Mouse (Mus musculus) gastrocnemius, postnatal 4 days (tissue): ENCODE data around the gene Nmt1. TPM values are rescaled to one million over a fixed set of nuclear protein-coding genes. Genes with fewer than 3 reads are reported as not detected.

Experiments
- DNase-seq, 2 experiments: peaks; one replicate each; pipeline ENCODE4 v3.0.0; 2021 to 2022; ENCODE audit warnings: low spot score in 2 of 2, mixed read lengths in 2 of 2
- microRNA-seq: library from miRNA; unstranded; fragments of <30 nt; microRNA quantifications from one replicate; pipeline ENCODE4 v1.2.0, GENCODE M21; 2021
- total RNA-seq, 2 experiments: library from RNA; stranded (reverse); gene quantifications; 2 replicates each; pipeline ENCODE4 v1.2.3; 2021

Nmt1 gene
- total RNA-seq, 2 experiments from 2014 or later, result 55.9 to 59.3 TPM

GRCm38 (mm10) chr11:103104469-103104868 is 76.5 kb downstream of the Nmt1 start:
- DNase-seq, result no peak

- no peak for DNase-seq
Measured at GRCm38 (mm10) chr11:103105180-103105725, 77.3 kb downstream of the Nmt1 start.

GRCm38 (mm10) chr11:103105810-103106209 is 77.8 kb downstream of the Nmt1 start:
- DNase-seq, result no peak

- DNase-seq, result no peak
Measured at GRCm38 (mm10) chr11:103106386-103106785, 78.4 kb downstream of the Nmt1 start.

- no peak for DNase-seq
Measured at GRCm38 (mm10) chr11:103111301-103111700, 83.3 kb downstream of the Nmt1 start.

GRCm38 (mm10) chr11:103111881-103112551 is 84.0 kb downstream of the Nmt1 start:
- DNase-seq, result peak; percentile 62 to 74

- no peak for DNase-seq
Measured at GRCm38 (mm10) chr11:103112552-103112912, 84.5 kb downstream of the Nmt1 start.

- no peak for DNase-seq
Measured at GRCm38 (mm10) chr11:103113005-103113404, 85.0 kb downstream of the Nmt1 start.

- no peak for DNase-seq
Measured at GRCm38 (mm10) chr11:103113771-103114170, 85.8 kb downstream of the Nmt1 start.

- DNase-seq, result no peak
Measured at GRCm38 (mm10) chr11:103114270-103114943, 86.4 kb downstream of the Nmt1 start.

- DNase-seq, result peak; percentile 53 to 77
Measured at GRCm38 (mm10) chr11:103115163-103116007, 87.4 kb downstream of the Nmt1 start.

- peak; percentile 98 to 99 for DNase-seq
Measured at GRCm38 (mm10) chr11:103116008-103116818, 88.2 kb downstream of the Nmt1 start, which contains the start of gene Hexim1. Hexim1 (plus strand) TSS chr11:103116231.

GRCm38 (mm10) chr11:103116959-103117590 is 89.1 kb downstream of the Nmt1 start:
- peak in 1 of 2 experiments; percentile 82 for DNase-seq

- peak in 1 of 2 experiments; percentile 61 for DNase-seq
Measured at GRCm38 (mm10) chr11:103117591-103118009, 89.6 kb downstream of the Nmt1 start.

Small RNAs within 50 kb of the gene (microRNA-seq; reads per million reads assigned to microRNA genes)
- gene Mir6931, result not detected

Other genes starting within 250 kb of the Nmt1 start
- gene Gjc1, start 208.5 kb upstream of the Nmt1 start, total RNA-seq, result 10 to 100 TPM; 39.4 to 41.0 TPM
- gene Higd1b, start 192.3 kb upstream of the Nmt1 start, total RNA-seq, result 1 to 10 TPM; 3.3 to 4.9 TPM
- gene Eftud2, start 147.2 kb upstream of the Nmt1 start, total RNA-seq, result 10 to 100 TPM; 66.4 to 69.7 TPM
- gene Ccdc103, start 147.0 kb upstream of the Nmt1 start, total RNA-seq, result not detected
- not detected for gene Fam187a, start 143.0 kb upstream of the Nmt1 start, total RNA-seq
- under 1 TPM in 1 of 2 experiments, not detected in 1; 0.26 TPM for gene Gfap, start 127.3 kb upstream of the Nmt1 start, total RNA-seq
- 10 to 100 TPM in 1 of 2 experiments, 1 to 10 TPM in 1; 9.5 to 10.5 TPM for gene Kif18b, start 103.1 kb upstream of the Nmt1 start, total RNA-seq
- gene C1ql1, start 81.5 kb upstream of the Nmt1 start, total RNA-seq, result 1 to 10 TPM; 1.3 to 1.5 TPM
- 10 to 100 TPM; 69.0 to 73.1 TPM for gene Dcakd, start 143 bp downstream of the Nmt1 start, total RNA-seq
- 10 to 100 TPM in 1 of 2 experiments, 1 to 10 TPM in 1; 9.3 to 12.4 TPM for gene Plcd3, start 73.5 kb downstream of the Nmt1 start, total RNA-seq
- gene Acbd4, start 73.5 kb downstream of the Nmt1 start, total RNA-seq, result 10 to 100 TPM; 45.0 to 53.0 TPM
- 10 to 100 TPM; 26.9 to 29.6 TPM for gene Hexim1, start 88.0 kb downstream of the Nmt1 start, total RNA-seq
- 1 to 10 TPM; 6.3 to 7.0 TPM for gene Hexim2, start 104.2 kb downstream of the Nmt1 start, total RNA-seq
- 1 to 10 TPM; 8.1 to 8.2 TPM for gene Fmnl1, start 142.9 kb downstream of the Nmt1 start, total RNA-seq
- not detected for gene 1700023F06Rik, start 180.4 kb downstream of the Nmt1 start, total RNA-seq
- gene Spata32, start 190.2 kb downstream of the Nmt1 start, total RNA-seq, result not detected
- gene Map3k14, start 239.3 kb downstream of the Nmt1 start, total RNA-seq, result 1 to 10 TPM; 7.7 to 7.8 TPM